9 mouse cellular contexts compared by ENCODE assay signal in genomic region chr5:100041272-100041671, GRCm38 (mm10). TPM values are rescaled to one million over a fixed set of nuclear protein-coding genes. Genes with fewer than 3 reads are reported as not detected.
DNase-seq lines count a peak whose midpoint lies in the region; ATAC-seq lines count a peak whose summit lies in the region.
"Had no signal": no experiment of that assay in that cellular context is flagged by ENCODE, and none has a peak within 500 bp of the region (broad histone marks: within the 10 kb centered on the region; RNA-seq: fewer than 3 reads in every experiment).

No protein-coding gene starts in this region.

- H3K27me3 ChIP-seq in forebrain, embryonic 10.5 days (ENCODE audit: poor library complexity, severe bottlenecking): no peaks in the 10 kb centered on the region
- H3K27me3 ChIP-seq in forebrain, embryonic 11.5 days (ENCODE audit: control insufficient read depth, insufficient read depth, low read length): no peaks in the 10 kb centered on the region
- H3K27me3 ChIP-seq in neural tube, embryonic 11.5 days (ENCODE audit: control insufficient read depth, insufficient read depth, low read length): no peaks in the 10 kb centered on the region
- H3K27me3 ChIP-seq in limb, embryonic 15.5 days: no peaks in the 10 kb centered on the region

- no peak overlapping the region for H3K4me2 ChIP-seq in forebrain, embryonic 11.5 days (ENCODE audit: low read depth, low read length, severe bottlenecking)
- peak overlapping the region; percentile 87 for H3K4me2 ChIP-seq in neural tube, embryonic 11.5 days (ENCODE audit: low read depth)
- H3K4me2 ChIP-seq in limb, embryonic 15.5 days: peak overlapping the region; percentile 79; the same call in 1 of the 2 replicates

- intact Hi-C loops in gastrocnemius, postnatal 36 days (cut with DNase I): no loop called here

- DNase-seq in forebrain, embryonic 10.5 days (ENCODE audit: extremely low spot score, low spot score): no peak
- no peak for DNase-seq in forebrain, embryonic 11.5 days (ENCODE audit: low spot score)
- DNase-seq in neural tube, embryonic 11.5 days (ENCODE audit: low spot score): no peak
- DNase-seq in neural tube, embryonic 10.5 days (ENCODE audit: extremely low spot score, low spot score): no peak
- DNase-seq in cerebellum, adult 9-11 months: no peak
- no peak for DNase-seq in gastrocnemius, postnatal 36 days
- DNase-seq in ovary, postnatal 14 days (ENCODE audit: low spot score): no peak
- DNase-seq: cerebellum, postnatal 36 days had no signal

- H3K4me3 ChIP-seq in forebrain, embryonic 10.5 days: peak overlapping the region; percentile 97
- H3K4me3 ChIP-seq in forebrain, embryonic 11.5 days (ENCODE audit: low read depth, low read length): no peak overlapping the region
- H3K4me3 ChIP-seq in neural tube, embryonic 11.5 days (ENCODE audit: low read depth, low read length): no peak overlapping the region; the same call in 1 of the 2 replicates
- no peak overlapping the region; the same call in 1 of the 2 replicates for H3K4me3 ChIP-seq in limb, embryonic 15.5 days

- H3K27ac ChIP-seq in forebrain, embryonic 10.5 days: no peak overlapping the region
- no peak overlapping the region for H3K27ac ChIP-seq in forebrain, embryonic 11.5 days (ENCODE audit: low read depth, low read length)
- H3K27ac ChIP-seq in neural tube, embryonic 11.5 days (ENCODE audit: low read depth, low read length): no peak overlapping the region
- H3K27ac ChIP-seq in limb, embryonic 15.5 days: no peak overlapping the region

- peaks cover 38% of the 10 kb centered on the region for H3K36me3 ChIP-seq in forebrain, embryonic 10.5 days (replicated peaks)
- H3K36me3 ChIP-seq in forebrain, embryonic 11.5 days (ENCODE audit: control insufficient read depth, insufficient read depth, low read length): peaks cover 2% of the 10 kb centered on the region; the same call in 1 of the 2 replicates
- H3K36me3 ChIP-seq in neural tube, embryonic 11.5 days (ENCODE audit: control insufficient read depth, insufficient read depth, low read length): peaks cover 4% of the 10 kb centered on the region; the same call in 1 of the 2 replicates
- 0 out of 2 replicates have a peak, but pooled peaks cover 10% of the 10 kb centered on the region for H3K36me3 ChIP-seq in limb, embryonic 15.5 days

- no peak for ATAC-seq in forebrain, embryonic 11.5 days (replicated peaks; ENCODE audit: low FRiP score)
- no peak for ATAC-seq in neural tube, embryonic 11.5 days (ENCODE audit: insufficient read depth, low FRiP score, low TSS enrichment)
- no peak for ATAC-seq in limb, embryonic 15.5 days (ENCODE audit: insufficient number of reproducible peaks, low FRiP score, low TSS enrichment, low read depth)

- H3K9ac ChIP-seq in forebrain, embryonic 11.5 days (ENCODE audit: low read length): no peak overlapping the region
- no peak overlapping the region for H3K9ac ChIP-seq in neural tube, embryonic 11.5 days (ENCODE audit: low read length)
- H3K9ac ChIP-seq in limb, embryonic 15.5 days: 0 out of 2 replicates have a peak overlapping the region, but pooled peaks have one; percentile 14

- 65% methylated on average over 4 of the region's 4 CpGs for WGBS in forebrain, embryonic 10.5 days
- 45% methylated on average over 4 of the region's 4 CpGs for WGBS in forebrain, embryonic 11.5 days
- 55% methylated on average over 4 of the region's 4 CpGs for WGBS in neural tube, embryonic 11.5 days
- 82% methylated on average over 4 of the region's 4 CpGs for WGBS in limb, embryonic 15.5 days

- H3K9me3 ChIP-seq in forebrain, embryonic 10.5 days: no peaks in the 10 kb centered on the region
- no peaks in the 10 kb centered on the region for H3K9me3 ChIP-seq in forebrain, embryonic 11.5 days (ENCODE audit: control insufficient read depth, low read length)
- no peaks in the 10 kb centered on the region for H3K9me3 ChIP-seq in neural tube, embryonic 11.5 days (ENCODE audit: control insufficient read depth, low read length)
- H3K9me3 ChIP-seq in limb, embryonic 15.5 days: no peaks in the 10 kb centered on the region

- peaks cover 43% of the 10 kb centered on the region for H3K4me1 ChIP-seq in forebrain, embryonic 10.5 days
- H3K4me1 ChIP-seq in forebrain, embryonic 11.5 days (replicated peaks; ENCODE audit: control insufficient read depth, insufficient read depth, low read length): no peaks in the 10 kb centered on the region; the same call in 1 of the 2 replicates
- H3K4me1 ChIP-seq in neural tube, embryonic 11.5 days (ENCODE audit: control insufficient read depth, insufficient read depth, low read length): peaks cover 11% of the 10 kb centered on the region
- H3K4me1 ChIP-seq in limb, embryonic 15.5 days: peaks cover 28% of the 10 kb centered on the region

RNA-seq across cellular contexts. Expression of gene Enoph1, which starts 1.5 kb away (rescaled TPM):
- 62.8 and 66.9 TPM in 2 replicates for polyA plus RNA-seq in forebrain, embryonic 10.5 days (2016; fragmentation: Nextera tagmentation; extraction: Ambion mirVana)
- 50.5 and 53.1 TPM in 2 replicates for polyA plus RNA-seq in forebrain, embryonic 11.5 days (2014; fragmentation: Nextera tagmentation; extraction: Ambion mirVana)
- 48.2 and 48.5 TPM in 2 replicates for polyA plus RNA-seq in neural tube, embryonic 11.5 days (2014; fragmentation: Nextera tagmentation; extraction: Ambion mirVana)
- polyA plus RNA-seq in limb, embryonic 15.5 days (2015; fragmentation: Nextera tagmentation; extraction: Ambion mirVana): 42.6 and 43.6 TPM in 2 replicates
- total RNA-seq in gastrocnemius, postnatal 36 days (2021): 1 to 10 TPM; 5.9 to 7.0 TPM

RNA-seq across cellular contexts. Expression of gene Hnrnpdl, which starts 1.8 kb away (rescaled TPM):
- polyA plus RNA-seq in forebrain, embryonic 10.5 days (2016; fragmentation: Nextera tagmentation; extraction: Ambion mirVana): 246 and 247 TPM in 2 replicates
- 296 and 314 TPM in 2 replicates for polyA plus RNA-seq in forebrain, embryonic 11.5 days (2014; fragmentation: Nextera tagmentation; extraction: Ambion mirVana)
- 271 and 289 TPM in 2 replicates for polyA plus RNA-seq in neural tube, embryonic 11.5 days (2014; fragmentation: Nextera tagmentation; extraction: Ambion mirVana)
- polyA plus RNA-seq in limb, embryonic 15.5 days (2015; fragmentation: Nextera tagmentation; extraction: Ambion mirVana): 135 and 148 TPM in 2 replicates
- 10 to 100 TPM; 63.2 to 70.9 TPM for total RNA-seq in gastrocnemius, postnatal 36 days (2021)
